Mouse (Mus musculus) heart, embryonic 10.5 days (tissue): ENCODE results near the gene Nenf. TPM values are rescaled to one million over a fixed set of nuclear protein-coding genes. Genes with fewer than 3 reads are reported as not detected.

ENCODE experiments used
- polyA plus RNA-seq: library from polyadenylated mRNA; unstranded; fragments of >200 nt; fragmentation: Nextera tagmentation; extraction: Ambion mirVana; gene quantifications from 2 replicates; pipeline ENCODE4 v1.2.1, GENCODE M21; 2016

The Nenf gene
- polyA plus RNA-seq, 1 experiment from 2014 or later: 78.2 TPM

Other genes with a start within 250 kb of the Nenf start
- 4.8 and 7.9 TPM in 2 replicates for gene Batf3, start 220.3 kb downstream of the Nenf start, polyA plus RNA-seq
- gene Fam71a, start 153.4 kb downstream of the Nenf start, polyA plus RNA-seq: not detected in 2 replicates
- gene Atf3, start 100.2 kb downstream of the Nenf start, polyA plus RNA-seq: 8.0 and 13.5 TPM in 2 replicates
- gene Tmem206, start 7.7 kb upstream of the Nenf start, polyA plus RNA-seq: 17.0 and 18.8 TPM in 2 replicates
- gene Ppp2r5a, start 85.1 kb upstream of the Nenf start, polyA plus RNA-seq: 21.8 and 27.6 TPM in 2 replicates